Mouse (Mus musculus): ENCODE data around the gene Dcps. TPM values are rescaled to one million over a fixed set of nuclear protein-coding genes. Genes with fewer than 3 reads are reported as not detected.

Dcps gene
- polyA plus RNA-seq, 1 experiment from 2014 or later = 23.7 TPM

- H3K9me3 ChIP-seq (ENCODE audit: low read length) = no peaks in the 10 kb centered on the region
- H3K27ac ChIP-seq (ENCODE audit: low read depth) = peak overlapping the region; percentile 45; the same call in 1 of the 2 replicates
- no peak overlapping the region for H3K4me2 ChIP-seq (ENCODE audit: low read depth, low read length)
- 28% methylated on average over 3 of the region's 3 CpGs for WGBS (ENCODE audit: insufficient replicate concordance)
- no peak for DNase-seq
- no peaks in the 10 kb centered on the region for H3K4me1 ChIP-seq (ENCODE audit: insufficient read depth)
- H3K36me3 ChIP-seq (replicated peaks; ENCODE audit: insufficient read depth, low read length) = peaks cover 10% of the 10 kb centered on the region; the same call in 1 of the 2 replicates
- H3K9ac ChIP-seq (replicated peaks) = no peak overlapping the region
- peak; percentile 71 for ATAC-seq
- no peak overlapping the region for H3K4me3 ChIP-seq (ENCODE audit: low read depth, low read length)
- TF ChIP-seq CTCF (IDR thresholded peaks at IDR 0.05; ENCODE audit: low read depth) (peak; percentile 75), EP300 (IDR thresholded peaks at IDR 0.05; ENCODE audit: low read depth) (no peak)
- no peaks in the 10 kb centered on the region for H3K27me3 ChIP-seq (ENCODE audit: insufficient read depth, low read length)
Measured at GRCm38 (mm10) chr9:35166144-35166797, 9.6 kb downstream of the Dcps start.

- H3K36me3 ChIP-seq (replicated peaks; ENCODE audit: insufficient read depth, low read length) = peaks cover 10% of the 10 kb centered on the region; the same call in 1 of the 2 replicates
- H3K4me3 ChIP-seq (ENCODE audit: low read depth, low read length) = no peak overlapping the region
- H3K9me3 ChIP-seq (ENCODE audit: low read length) = no peaks in the 10 kb centered on the region
- no peak for TF ChIP-seq EP300 (IDR thresholded peaks at IDR 0.05; ENCODE audit: low read depth)
- no peak for TF ChIP-seq CTCF (IDR thresholded peaks at IDR 0.05; ENCODE audit: low read depth)
- H3K27me3 ChIP-seq (ENCODE audit: insufficient read depth, low read length) = no peaks in the 10 kb centered on the region
- no peak for DNase-seq
- H3K27ac ChIP-seq (ENCODE audit: low read depth) = no peak overlapping the region
- ATAC-seq = no peak
- H3K9ac ChIP-seq (replicated peaks) = no peak overlapping the region
- no peak overlapping the region for H3K4me2 ChIP-seq (ENCODE audit: low read depth, low read length)
- 59% methylated on average over 5 of the region's 5 CpGs for WGBS (ENCODE audit: insufficient replicate concordance)
- H3K4me1 ChIP-seq (ENCODE audit: insufficient read depth) = no peaks in the 10 kb centered on the region
Measured at GRCm38 (mm10) chr9:35164142-35164874, 11.6 kb downstream of the Dcps start.

DNA sequence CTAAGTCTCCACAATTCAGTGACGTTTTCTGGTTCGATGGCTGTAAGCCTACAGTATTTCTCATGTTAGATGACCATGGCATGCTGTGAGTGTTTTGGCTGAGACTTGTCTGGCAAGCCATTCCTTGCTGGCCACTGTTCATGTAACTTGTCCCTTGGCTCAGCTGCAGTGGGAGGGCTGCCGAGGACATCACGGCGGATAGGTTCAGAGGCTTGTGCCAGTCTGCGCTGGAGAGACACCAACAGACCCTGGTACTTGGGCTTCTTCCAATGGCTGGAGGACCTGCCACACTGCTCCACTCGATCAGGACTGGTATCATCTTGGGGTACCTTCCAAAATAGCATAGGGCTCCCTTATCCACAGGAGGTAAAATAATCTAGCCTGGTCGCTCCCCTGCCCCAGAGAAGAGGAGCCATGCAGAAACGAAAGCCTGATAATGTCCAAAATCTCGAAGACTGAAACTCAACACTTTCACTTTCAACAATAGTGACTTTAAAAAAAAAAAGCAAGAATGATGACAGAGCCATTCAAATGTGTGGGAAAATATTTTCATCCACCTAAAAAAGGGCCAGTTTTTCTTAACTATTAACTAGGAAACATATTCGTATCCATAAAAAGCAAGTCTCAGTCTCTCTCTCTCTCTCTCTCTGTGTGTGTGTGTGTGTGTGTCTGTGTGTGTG lies 12.7 kb downstream of the Dcps start:
- no peak for DNase-seq
- no peak overlapping the region for H3K4me3 ChIP-seq (ENCODE audit: low read depth, low read length)
- no peaks in the 10 kb centered on the region for H3K27me3 ChIP-seq (ENCODE audit: insufficient read depth, low read length)
- no peaks in the 10 kb centered on the region for H3K9me3 ChIP-seq (ENCODE audit: low read length)
- H3K4me2 ChIP-seq (ENCODE audit: low read depth, low read length) = no peak overlapping the region
- no peak for ATAC-seq
- H3K27ac ChIP-seq (ENCODE audit: low read depth) = no peak overlapping the region
- WGBS (ENCODE audit: insufficient replicate concordance) = 82% methylated on average over 11 of the region's 11 CpGs
- TF ChIP-seq EP300 (IDR thresholded peaks at IDR 0.05; ENCODE audit: low read depth) (no peak), CTCF (IDR thresholded peaks at IDR 0.05; ENCODE audit: low read depth) (no peak)
- H3K4me1 ChIP-seq (ENCODE audit: insufficient read depth) = no peaks in the 10 kb centered on the region
- H3K9ac ChIP-seq (replicated peaks) = no peak overlapping the region
- H3K36me3 ChIP-seq (replicated peaks; ENCODE audit: insufficient read depth, low read length) = peaks cover 6% of the 10 kb centered on the region; the same call in 1 of the 2 replicates

GRCm38 (mm10) chr9:35161721-35162120 lies 14.1 kb downstream of the Dcps start:
- no peak overlapping the region for H3K4me2 ChIP-seq (ENCODE audit: low read depth, low read length)
- WGBS (ENCODE audit: insufficient replicate concordance) = 83% methylated on average over 7 of the region's 7 CpGs
- DNase-seq (no peak), ATAC-seq (no peak)
- H3K4me1 ChIP-seq (ENCODE audit: insufficient read depth) = no peaks in the 10 kb centered on the region
- peaks cover 6% of the 10 kb centered on the region; the same call in 1 of the 2 replicates for H3K36me3 ChIP-seq (replicated peaks; ENCODE audit: insufficient read depth, low read length)
- TF ChIP-seq CTCF (IDR thresholded peaks at IDR 0.05; ENCODE audit: low read depth) (no peak), EP300 (IDR thresholded peaks at IDR 0.05; ENCODE audit: low read depth) (no peak)
- no peak overlapping the region for H3K9ac ChIP-seq (replicated peaks)
- 0 out of 2 replicates have a peak overlapping the region, but pooled peaks have one; percentile 5 for H3K27ac ChIP-seq (ENCODE audit: low read depth)
- H3K9me3 ChIP-seq (ENCODE audit: low read length) = no peaks in the 10 kb centered on the region
- H3K27me3 ChIP-seq (ENCODE audit: insufficient read depth, low read length) = no peaks in the 10 kb centered on the region
- no peak overlapping the region for H3K4me3 ChIP-seq (ENCODE audit: low read depth, low read length)

- WGBS (ENCODE audit: insufficient replicate concordance) = 74% methylated on average over 2 of the region's 2 CpGs
- H3K9me3 ChIP-seq (ENCODE audit: low read length) = no peaks in the 10 kb centered on the region
- peaks cover 6% of the 10 kb centered on the region; the same call in 1 of the 2 replicates for H3K36me3 ChIP-seq (replicated peaks; ENCODE audit: insufficient read depth, low read length)
- no peak for TF ChIP-seq CTCF (IDR thresholded peaks at IDR 0.05; ENCODE audit: low read depth)
- TF ChIP-seq EP300 (IDR thresholded peaks at IDR 0.05; ENCODE audit: low read depth) = no peak
- ATAC-seq (no peak), DNase-seq (no peak)
- H3K4me1 ChIP-seq (ENCODE audit: insufficient read depth) = no peaks in the 10 kb centered on the region
- no peaks in the 10 kb centered on the region for H3K27me3 ChIP-seq (ENCODE audit: insufficient read depth, low read length)
- H3K27ac ChIP-seq (ENCODE audit: low read depth) = no peak overlapping the region
- no peak overlapping the region for H3K4me3 ChIP-seq (ENCODE audit: low read depth, low read length)
- H3K9ac ChIP-seq (replicated peaks) = no peak overlapping the region
- H3K4me2 ChIP-seq (ENCODE audit: low read depth, low read length) = no peak overlapping the region
Measured at GRCm38 (mm10) chr9:35160662-35161061, 15.2 kb downstream of the Dcps start.

- H3K4me1 ChIP-seq (ENCODE audit: insufficient read depth) = no peaks in the 10 kb centered on the region
- ATAC-seq (no peak), DNase-seq (no peak)
- H3K27ac ChIP-seq (ENCODE audit: low read depth) = no peak overlapping the region
- 73% methylated on average over 3 of the region's 3 CpGs for WGBS (ENCODE audit: insufficient replicate concordance)
- no peak overlapping the region for H3K4me2 ChIP-seq (ENCODE audit: low read depth, low read length)
- TF ChIP-seq EP300 (IDR thresholded peaks at IDR 0.05; ENCODE audit: low read depth) = no peak
- TF ChIP-seq CTCF (IDR thresholded peaks at IDR 0.05; ENCODE audit: low read depth) = no peak
- no peak overlapping the region for H3K4me3 ChIP-seq (ENCODE audit: low read depth, low read length)
- H3K36me3 ChIP-seq (replicated peaks; ENCODE audit: insufficient read depth, low read length) = peaks cover 6% of the 10 kb centered on the region; the same call in 1 of the 2 replicates
- no peak overlapping the region for H3K9ac ChIP-seq (replicated peaks)
- H3K9me3 ChIP-seq (ENCODE audit: low read length) = no peaks in the 10 kb centered on the region
- no peaks in the 10 kb centered on the region for H3K27me3 ChIP-seq (ENCODE audit: insufficient read depth, low read length)
Measured at GRCm38 (mm10) chr9:35158477-35158876, 17.4 kb downstream of the Dcps start.
